Mouse (Mus musculus): ENCODE data around the gene Myt1l. TPM values are rescaled to one million over a fixed set of nuclear protein-coding genes. Genes with fewer than 3 reads are reported as not detected.

Myt1l gene
- total RNA-seq, 1 experiment from 2014 or later, result not detected

GRCm38 (mm10) chr12:29556901-29557300 is 28.7 kb downstream of the Myt1l start:
- no peak for ATAC-seq (ENCODE audit: extremely low read depth, insufficient number of reproducible peaks, low FRiP score, poor library complexity, severe bottlenecking)

- ATAC-seq (ENCODE audit: extremely low read depth, insufficient number of reproducible peaks, low FRiP score, poor library complexity, severe bottlenecking), result no peak
Measured at GRCm38 (mm10) chr12:29559769-29560168, 31.6 kb downstream of the Myt1l start.

GRCm38 (mm10) chr12:29561222-29561621 is 33.0 kb downstream of the Myt1l start:
- ATAC-seq (ENCODE audit: extremely low read depth, insufficient number of reproducible peaks, low FRiP score, poor library complexity, severe bottlenecking), result no peak

- ATAC-seq (ENCODE audit: extremely low read depth, insufficient number of reproducible peaks, low FRiP score, poor library complexity, severe bottlenecking), result no peak
Measured at GRCm38 (mm10) chr12:29569311-29569710, 41.1 kb downstream of the Myt1l start.

- ATAC-seq (ENCODE audit: extremely low read depth, insufficient number of reproducible peaks, low FRiP score, poor library complexity, severe bottlenecking), result no peak
Measured at GRCm38 (mm10) chr12:29570351-29570750, 42.2 kb downstream of the Myt1l start.

GRCm38 (mm10) chr12:29571613-29572012 is 43.4 kb downstream of the Myt1l start:
- no peak for ATAC-seq (ENCODE audit: extremely low read depth, insufficient number of reproducible peaks, low FRiP score, poor library complexity, severe bottlenecking)

GRCm38 (mm10) chr12:29593787-29594186 is 65.6 kb downstream of the Myt1l start:
- no peak for ATAC-seq (ENCODE audit: extremely low read depth, insufficient number of reproducible peaks, low FRiP score, poor library complexity, severe bottlenecking)

GRCm38 (mm10) chr12:29599916-29600315 is 71.7 kb downstream of the Myt1l start:
- no peak for ATAC-seq (ENCODE audit: extremely low read depth, insufficient number of reproducible peaks, low FRiP score, poor library complexity, severe bottlenecking)

GRCm38 (mm10) chr12:29601223-29601622 is 73.0 kb downstream of the Myt1l start:
- no peak for ATAC-seq (ENCODE audit: extremely low read depth, insufficient number of reproducible peaks, low FRiP score, poor library complexity, severe bottlenecking)

GRCm38 (mm10) chr12:29604659-29605058 is 76.5 kb downstream of the Myt1l start:
- no peak for ATAC-seq (ENCODE audit: extremely low read depth, insufficient number of reproducible peaks, low FRiP score, poor library complexity, severe bottlenecking)

GRCm38 (mm10) chr12:29605124-29605523 is 76.9 kb downstream of the Myt1l start:
- no peak for ATAC-seq (ENCODE audit: extremely low read depth, insufficient number of reproducible peaks, low FRiP score, poor library complexity, severe bottlenecking)

- no peak for ATAC-seq (ENCODE audit: extremely low read depth, insufficient number of reproducible peaks, low FRiP score, poor library complexity, severe bottlenecking)
Measured at GRCm38 (mm10) chr12:29606221-29606620, 78.0 kb downstream of the Myt1l start.

GRCm38 (mm10) chr12:29617746-29618145 is 89.6 kb downstream of the Myt1l start:
- ATAC-seq (ENCODE audit: extremely low read depth, insufficient number of reproducible peaks, low FRiP score, poor library complexity, severe bottlenecking), result no peak

GRCm38 (mm10) chr12:29621530-29621929 is 93.3 kb downstream of the Myt1l start:
- no peak for ATAC-seq (ENCODE audit: extremely low read depth, insufficient number of reproducible peaks, low FRiP score, poor library complexity, severe bottlenecking)

GRCm38 (mm10) chr12:29627956-29628750 is 100.0 kb downstream of the Myt1l start:
- no peak for ATAC-seq (ENCODE audit: extremely low read depth, insufficient number of reproducible peaks, low FRiP score, poor library complexity, severe bottlenecking)

GRCm38 (mm10) chr12:29629875-29630538 is 101.8 kb downstream of the Myt1l start:
- no peak for ATAC-seq (ENCODE audit: extremely low read depth, insufficient number of reproducible peaks, low FRiP score, poor library complexity, severe bottlenecking)

GRCm38 (mm10) chr12:29634509-29634908 is 106.3 kb downstream of the Myt1l start:
- no peak for ATAC-seq (ENCODE audit: extremely low read depth, insufficient number of reproducible peaks, low FRiP score, poor library complexity, severe bottlenecking)

GRCm38 (mm10) chr12:29639543-29640196 is 111.5 kb downstream of the Myt1l start:
- ATAC-seq (ENCODE audit: extremely low read depth, insufficient number of reproducible peaks, low FRiP score, poor library complexity, severe bottlenecking), result no peak

GRCm38 (mm10) chr12:29640201-29640600 is 112.0 kb downstream of the Myt1l start:
- ATAC-seq (ENCODE audit: extremely low read depth, insufficient number of reproducible peaks, low FRiP score, poor library complexity, severe bottlenecking), result no peak

GRCm38 (mm10) chr12:29642915-29643314 is 114.7 kb downstream of the Myt1l start:
- no peak for ATAC-seq (ENCODE audit: extremely low read depth, insufficient number of reproducible peaks, low FRiP score, poor library complexity, severe bottlenecking)
